Mouse (Mus musculus): ENCODE results near the gene Robo2. TPM values are rescaled to one million over a fixed set of nuclear protein-coding genes. Genes with fewer than 3 reads are reported as not detected.

Gene Robo2
- polyA plus RNA-seq, 1 experiment from 2014 or later = 31.5 TPM

DNA sequence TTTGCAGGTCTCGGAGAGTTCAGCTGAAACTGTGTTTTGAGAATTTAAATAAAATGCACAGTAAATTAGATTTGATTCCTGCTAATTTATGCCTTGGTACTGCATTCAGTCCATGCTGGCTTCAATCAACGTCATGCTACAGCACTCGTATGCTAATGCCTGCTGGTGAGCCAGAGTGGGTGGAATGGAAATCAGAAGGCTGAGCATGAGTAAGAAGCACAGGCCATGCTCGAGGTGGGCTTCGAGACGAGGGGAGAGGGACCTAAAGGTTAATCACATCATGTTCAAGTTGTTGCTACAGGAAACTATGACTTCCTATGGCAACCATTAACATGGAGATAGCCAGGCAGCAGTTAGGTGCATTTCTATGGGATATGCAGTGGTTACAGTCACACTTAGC lies 420.4 kb downstream of the Robo2 start:
- WGBS = 75% methylated on average over 6 of the region's 6 CpGs
- Histone ChIP-seq H3K27ac (ENCODE audit: low read length) (no peak overlapping the region), H3K9ac (ENCODE audit: low read length) (no peak overlapping the region), H3K4me1 (ENCODE audit: control insufficient read depth, insufficient read depth, low read length) (no peaks in the 10 kb centered on the region), H3K4me3 (replicated peaks; ENCODE audit: low read length) (no peak overlapping the region), H3K36me3 (ENCODE audit: control insufficient read depth, insufficient read depth, low read length) (no peaks in the 10 kb centered on the region), H3K9me3 (replicated peaks; ENCODE audit: control insufficient read depth, low read length) (no peaks in the 10 kb centered on the region), H3K27me3 (ENCODE audit: control insufficient read depth, insufficient read depth, low read length) (no peaks in the 10 kb centered on the region), H3K4me2 (ENCODE audit: low read depth, low read length) (no peak overlapping the region)
- ATAC-seq (ENCODE audit: insufficient read depth, low FRiP score) = no peak

- Histone ChIP-seq H3K4me1 (ENCODE audit: control insufficient read depth, insufficient read depth, low read length) (no peaks in the 10 kb centered on the region), H3K4me2 (ENCODE audit: low read depth, low read length) (no peak overlapping the region), H3K27ac (ENCODE audit: low read length) (no peak overlapping the region), H3K36me3 (ENCODE audit: control insufficient read depth, insufficient read depth, low read length) (no peaks in the 10 kb centered on the region), H3K9ac (ENCODE audit: low read length) (no peak overlapping the region), H3K4me3 (replicated peaks; ENCODE audit: low read length) (no peak overlapping the region), H3K27me3 (ENCODE audit: control insufficient read depth, insufficient read depth, low read length) (no peaks in the 10 kb centered on the region), H3K9me3 (replicated peaks; ENCODE audit: control insufficient read depth, low read length) (no peaks in the 10 kb centered on the region)
- ATAC-seq (ENCODE audit: insufficient read depth, low FRiP score) = no peak
- WGBS = 83% methylated on average over 7 of the region's 7 CpGs
Measured at GRCm38 (mm10) chr16:73969573-73969972, 442.1 kb downstream of the Robo2 start.

GRCm38 (mm10) chr16:73964366-73964926 lies 447.2 kb downstream of the Robo2 start:
- Histone ChIP-seq H3K4me3 (replicated peaks; ENCODE audit: low read length) (no peak overlapping the region), H3K27me3 (ENCODE audit: control insufficient read depth, insufficient read depth, low read length) (no peaks in the 10 kb centered on the region), H3K4me1 (ENCODE audit: control insufficient read depth, insufficient read depth, low read length) (no peaks in the 10 kb centered on the region), H3K9me3 (replicated peaks; ENCODE audit: control insufficient read depth, low read length) (no peaks in the 10 kb centered on the region), H3K36me3 (ENCODE audit: control insufficient read depth, insufficient read depth, low read length) (no peaks in the 10 kb centered on the region), H3K4me2 (ENCODE audit: low read depth, low read length) (no peak overlapping the region), H3K27ac (ENCODE audit: low read length) (no peak overlapping the region), H3K9ac (ENCODE audit: low read length) (no peak overlapping the region)
- 58% methylated on average over 5 of the region's 5 CpGs for WGBS
- ATAC-seq (ENCODE audit: insufficient read depth, low FRiP score) = no peak

- ATAC-seq (ENCODE audit: insufficient read depth, low FRiP score) = no peak
- Histone ChIP-seq H3K4me3 (replicated peaks; ENCODE audit: low read length) (no peak overlapping the region), H3K4me1 (ENCODE audit: control insufficient read depth, insufficient read depth, low read length) (no peaks in the 10 kb centered on the region), H3K9ac (ENCODE audit: low read length) (no peak overlapping the region), H3K27ac (ENCODE audit: low read length) (no peak overlapping the region), H3K36me3 (ENCODE audit: control insufficient read depth, insufficient read depth, low read length) (no peaks in the 10 kb centered on the region), H3K27me3 (ENCODE audit: control insufficient read depth, insufficient read depth, low read length) (no peaks in the 10 kb centered on the region), H3K4me2 (ENCODE audit: low read depth, low read length) (no peak overlapping the region), H3K9me3 (replicated peaks; ENCODE audit: control insufficient read depth, low read length) (no peaks in the 10 kb centered on the region)
- 65% methylated on average over 6 of the region's 6 CpGs for WGBS
Measured at GRCm38 (mm10) chr16:73959479-73959970, 452.1 kb downstream of the Robo2 start.

DNA sequence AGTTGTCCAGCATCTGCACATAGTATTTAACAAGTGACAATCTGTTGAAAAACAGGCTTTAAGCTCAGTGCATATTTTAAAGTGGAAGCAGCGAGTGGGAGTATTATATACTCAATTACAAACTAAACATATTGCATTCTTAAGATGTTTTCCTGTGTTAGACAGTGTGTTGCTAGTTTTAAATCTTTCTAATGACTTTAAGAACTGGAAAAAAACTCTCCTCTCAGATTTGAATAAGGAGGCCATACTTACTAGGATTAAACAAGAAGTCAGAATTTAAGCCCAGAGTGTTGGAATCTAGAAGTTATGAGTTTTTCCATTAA lies 453.1 kb downstream of the Robo2 start:
- WGBS = 65% methylated on average over 1 of the region's 1 CpGs
- Histone ChIP-seq H3K36me3 (ENCODE audit: control insufficient read depth, insufficient read depth, low read length) (no peaks in the 10 kb centered on the region), H3K4me1 (ENCODE audit: control insufficient read depth, insufficient read depth, low read length) (no peaks in the 10 kb centered on the region), H3K4me3 (replicated peaks; ENCODE audit: low read length) (no peak overlapping the region), H3K27me3 (ENCODE audit: control insufficient read depth, insufficient read depth, low read length) (no peaks in the 10 kb centered on the region), H3K9me3 (replicated peaks; ENCODE audit: control insufficient read depth, low read length) (no peaks in the 10 kb centered on the region), H3K27ac (ENCODE audit: low read length) (no peak overlapping the region), H3K9ac (ENCODE audit: low read length) (no peak overlapping the region), H3K4me2 (ENCODE audit: low read depth, low read length) (no peak overlapping the region)
- no peak for ATAC-seq (ENCODE audit: insufficient read depth, low FRiP score)

DNA sequence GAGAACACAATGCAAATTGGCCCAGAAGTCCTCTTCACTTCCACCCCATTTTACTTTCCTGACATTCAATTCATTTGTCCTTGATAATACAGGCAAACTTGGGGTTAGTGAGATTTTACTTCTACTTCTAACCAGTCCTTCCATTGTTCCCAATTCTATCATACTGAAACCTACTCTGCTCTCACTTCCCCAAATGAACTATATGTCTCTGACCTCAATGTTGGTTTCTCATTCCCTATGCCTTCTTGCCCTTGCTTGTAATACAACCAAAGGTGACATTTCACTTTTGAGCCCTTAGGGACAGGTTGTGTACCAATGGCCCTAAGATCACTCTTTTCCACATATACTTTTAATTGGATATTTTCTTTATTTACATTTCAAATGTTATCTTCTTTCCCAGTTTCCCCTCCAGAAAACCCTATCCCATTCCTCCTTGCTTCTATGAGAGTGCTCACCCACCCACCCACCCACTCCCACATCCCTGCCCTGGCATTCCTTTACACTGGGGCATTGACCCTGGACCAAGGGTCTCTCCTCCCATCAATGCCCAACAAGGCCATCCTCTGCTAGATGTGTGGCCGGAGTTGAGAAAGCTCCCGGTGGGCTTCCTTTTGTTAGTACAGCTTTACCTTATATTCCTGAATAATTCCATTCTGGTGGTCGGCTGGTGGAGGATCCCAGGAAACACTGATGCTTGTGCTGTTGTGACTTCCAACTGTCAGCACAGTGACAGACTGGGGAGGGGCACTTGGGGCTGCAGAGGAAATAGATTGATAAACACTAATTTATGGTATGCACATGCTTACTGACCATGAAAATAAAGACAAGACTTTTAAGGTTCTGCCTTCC lies 453.7 kb downstream of the Robo2 start:
- Histone ChIP-seq H3K4me1 (ENCODE audit: control insufficient read depth, insufficient read depth, low read length) (no peaks in the 10 kb centered on the region), H3K27ac (ENCODE audit: low read length) (no peak overlapping the region), H3K9ac (ENCODE audit: low read length) (no peak overlapping the region), H3K27me3 (ENCODE audit: control insufficient read depth, insufficient read depth, low read length) (no peaks in the 10 kb centered on the region), H3K9me3 (replicated peaks; ENCODE audit: control insufficient read depth, low read length) (no peaks in the 10 kb centered on the region), H3K4me2 (ENCODE audit: low read depth, low read length) (no peak overlapping the region), H3K36me3 (ENCODE audit: control insufficient read depth, insufficient read depth, low read length) (no peaks in the 10 kb centered on the region), H3K4me3 (replicated peaks; ENCODE audit: low read length) (no peak overlapping the region)
- WGBS = 82% methylated on average over 3 of the region's 3 CpGs
- ATAC-seq (ENCODE audit: insufficient read depth, low FRiP score) = no peak

DNA sequence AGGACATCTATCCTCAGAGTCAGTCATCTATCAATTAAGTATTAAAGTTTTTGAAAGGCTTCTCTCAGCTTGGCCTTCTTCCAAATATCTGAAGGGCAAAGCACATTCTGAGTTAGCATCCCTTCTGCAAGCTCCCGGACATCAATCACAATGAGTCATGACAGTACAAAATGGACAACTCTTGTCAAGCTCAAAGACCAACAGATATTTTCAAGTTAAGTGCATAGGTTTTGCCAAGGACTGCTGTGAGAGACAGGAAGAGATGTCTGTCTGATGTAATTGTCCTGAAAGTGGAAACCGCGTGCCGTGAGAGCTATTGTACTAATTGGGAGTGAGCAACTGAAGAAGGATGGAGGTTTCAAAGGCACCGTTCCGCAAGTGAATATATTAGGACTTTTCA lies 465.5 kb downstream of the Robo2 start:
- Histone ChIP-seq H3K4me3 (replicated peaks; ENCODE audit: low read length) (no peak overlapping the region), H3K36me3 (ENCODE audit: control insufficient read depth, insufficient read depth, low read length) (no peaks in the 10 kb centered on the region), H3K9me3 (replicated peaks; ENCODE audit: control insufficient read depth, low read length) (no peaks in the 10 kb centered on the region), H3K4me2 (ENCODE audit: low read depth, low read length) (no peak overlapping the region), H3K27me3 (ENCODE audit: control insufficient read depth, insufficient read depth, low read length) (no peaks in the 10 kb centered on the region), H3K9ac (ENCODE audit: low read length) (no peak overlapping the region), H3K27ac (ENCODE audit: low read length) (no peak overlapping the region), H3K4me1 (ENCODE audit: control insufficient read depth, insufficient read depth, low read length) (no peaks in the 10 kb centered on the region)
- WGBS = 87% methylated on average over 6 of the region's 6 CpGs
- no peak for ATAC-seq (ENCODE audit: insufficient read depth, low FRiP score)

GRCm38 (mm10) chr16:73940211-73940541 lies 471.4 kb downstream of the Robo2 start:
- no peak for ATAC-seq (ENCODE audit: insufficient read depth, low FRiP score)
- Histone ChIP-seq H3K27ac (ENCODE audit: low read length) (no peak overlapping the region), H3K4me1 (ENCODE audit: control insufficient read depth, insufficient read depth, low read length) (no peaks in the 10 kb centered on the region), H3K4me2 (ENCODE audit: low read depth, low read length) (no peak overlapping the region), H3K36me3 (ENCODE audit: control insufficient read depth, insufficient read depth, low read length) (no peaks in the 10 kb centered on the region), H3K9ac (ENCODE audit: low read length) (no peak overlapping the region), H3K4me3 (replicated peaks; ENCODE audit: low read length) (no peak overlapping the region), H3K9me3 (replicated peaks; ENCODE audit: control insufficient read depth, low read length) (no peaks in the 10 kb centered on the region), H3K27me3 (ENCODE audit: control insufficient read depth, insufficient read depth, low read length) (no peaks in the 10 kb centered on the region)
- WGBS = 65% methylated on average over 1 of the region's 1 CpGs

DNA sequence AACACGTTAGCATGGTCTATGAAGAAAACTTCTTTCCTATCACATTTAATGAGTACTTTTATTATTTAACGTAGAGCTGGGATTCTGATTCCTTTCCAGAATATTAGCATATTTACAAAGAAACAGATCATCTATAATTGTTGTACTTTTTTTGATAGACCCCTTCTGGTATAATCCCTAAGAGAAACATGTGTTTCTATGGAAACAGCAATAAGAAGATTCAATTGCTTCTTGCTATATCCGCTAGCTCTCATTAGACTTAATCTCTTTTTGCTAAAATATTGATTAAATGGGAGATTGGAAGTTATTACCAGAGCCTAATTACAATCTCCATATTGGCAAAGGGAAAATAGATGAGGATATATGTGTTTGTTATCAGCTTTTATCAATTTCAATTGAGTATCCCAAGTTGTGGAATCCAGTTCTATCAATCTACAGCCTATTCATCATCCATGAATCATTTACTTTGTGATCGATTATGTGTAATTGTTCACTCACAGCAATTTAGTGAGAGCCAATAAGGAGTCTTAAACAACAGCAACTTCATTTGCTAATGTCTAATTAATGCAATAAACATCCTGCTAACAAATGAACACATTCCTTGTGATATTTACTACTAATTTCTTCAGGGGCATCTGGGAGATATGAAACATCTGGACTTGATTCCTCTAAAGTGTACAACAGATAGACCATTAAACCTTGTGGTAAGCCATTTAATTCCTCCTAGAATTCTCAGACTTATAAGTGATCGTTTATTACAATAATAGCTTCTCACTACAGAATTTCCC lies 472.0 kb downstream of the Robo2 start:
- no peak overlapping the region for H3K27ac ChIP-seq (ENCODE audit: low read length)
- H3K9me3 ChIP-seq (replicated peaks; ENCODE audit: control insufficient read depth, low read length) = no peaks in the 10 kb centered on the region
- no peak overlapping the region for H3K4me3 ChIP-seq (replicated peaks; ENCODE audit: low read length)
- H3K9ac ChIP-seq (ENCODE audit: low read length) = no peak overlapping the region
- H3K4me1 ChIP-seq (ENCODE audit: control insufficient read depth, insufficient read depth, low read length) = no peaks in the 10 kb centered on the region
- no peaks in the 10 kb centered on the region for H3K36me3 ChIP-seq (ENCODE audit: control insufficient read depth, insufficient read depth, low read length)
- no peak for ATAC-seq (ENCODE audit: insufficient read depth, low FRiP score)
- H3K4me2 ChIP-seq (ENCODE audit: low read depth, low read length) = no peak overlapping the region
- H3K27me3 ChIP-seq (ENCODE audit: control insufficient read depth, insufficient read depth, low read length) = no peaks in the 10 kb centered on the region
- 84% methylated on average over 5 of the region's 5 CpGs for WGBS
